Mouse (Mus musculus) G1E-ER4 (cell line): Measurements from ENCODE around the gene Cdc20. TPM values are rescaled to one million over a fixed set of nuclear protein-coding genes. Genes with fewer than 3 reads are reported as not detected.

ENCODE experiments used
- GATA1 ChIP-seq: IDR thresholded peaks from one replicate; pipeline ENCODE4 v1.8.0; 2012; ENCODE audit warnings: low read length, inconsistent platforms
- polyA plus RNA-seq: library from polyadenylated mRNA; stranded (reverse); fragments of >175 nt; gene quantifications from 2 replicates; pipeline ENCODE4 v1.2.3, GENCODE M21; 2012

Gene Cdc20
- polyA plus RNA-seq, 1 experiment = 310 TPM

GRCm38 (mm10) chr4:118427768-118428451 lies 9.2 kb downstream of the Cdc20 start, which contains the start of gene Elovl1:
Elovl1 (plus strand) TSS chr4:118428093.
- no peak for TF ChIP-seq GATA1

GRCm38 (mm10) chr4:118427415-118427767 lies 9.8 kb downstream of the Cdc20 start:
- no peak for TF ChIP-seq GATA1

GRCm38 (mm10) chr4:118425374-118425773 lies 11.8 kb downstream of the Cdc20 start:
- TF ChIP-seq GATA1 = no peak

GRCm38 (mm10) chr4:118424541-118425160 lies 12.5 kb downstream of the Cdc20 start:
- peak; percentile 91 for TF ChIP-seq GATA1

- no peak for TF ChIP-seq GATA1
Observed at GRCm38 (mm10) chr4:118421384-118421783, 15.8 kb downstream of the Cdc20 start.

GRCm38 (mm10) chr4:118417112-118417797 lies 19.9 kb downstream of the Cdc20 start:
- no peak for TF ChIP-seq GATA1

GRCm38 (mm10) chr4:118416329-118416728 lies 20.8 kb downstream of the Cdc20 start:
- TF ChIP-seq GATA1 = no peak

- TF ChIP-seq GATA1 = no peak
Observed at GRCm38 (mm10) chr4:118415779-118416178, 21.4 kb downstream of the Cdc20 start.

- no peak for TF ChIP-seq GATA1
Observed at GRCm38 (mm10) chr4:118413553-118413952, 23.6 kb downstream of the Cdc20 start.

GRCm38 (mm10) chr4:118410871-118411270 lies 26.3 kb downstream of the Cdc20 start:
- no peak for TF ChIP-seq GATA1

GRCm38 (mm10) chr4:118409142-118409900 lies 27.8 kb downstream of the Cdc20 start, which contains the start of the genes Szt2 and Med8:
Szt2 (minus strand) TSS chr4:118409273.
Med8 (plus strand) TSS chr4:118409337.
- no peak for TF ChIP-seq GATA1

- no peak for TF ChIP-seq GATA1
Observed at GRCm38 (mm10) chr4:118402701-118403100, 34.5 kb downstream of the Cdc20 start.

GRCm38 (mm10) chr4:118401918-118402317 lies 35.2 kb downstream of the Cdc20 start:
- TF ChIP-seq GATA1 = no peak

GRCm38 (mm10) chr4:118401421-118401820 lies 35.7 kb downstream of the Cdc20 start:
- no peak for TF ChIP-seq GATA1

GRCm38 (mm10) chr4:118398400-118398799 lies 38.8 kb downstream of the Cdc20 start:
- TF ChIP-seq GATA1 = no peak

GRCm38 (mm10) chr4:118396433-118396832 lies 40.7 kb downstream of the Cdc20 start:
- TF ChIP-seq GATA1 = no peak

GRCm38 (mm10) chr4:118395289-118395688 lies 41.9 kb downstream of the Cdc20 start:
- no peak for TF ChIP-seq GATA1
